8 mouse cellular contexts compared by ENCODE assay signal in genomic region chr1:171036550-171037324, GRCm38 (mm10). TPM values are rescaled to one million over a fixed set of nuclear protein-coding genes. Genes with fewer than 3 reads are reported as not detected.
DNase-seq lines count a peak whose midpoint lies in the region; ATAC-seq and TF ChIP-seq lines count a peak whose summit lies in the region.

No protein-coding gene starts in this region.

- WGBS in hindbrain, embryonic 13.5 days: 3% methylated on average over 22 of the region's 22 CpGs
- 2% methylated on average over 22 of the region's 22 CpGs for whole genome bisulfite sequencing in lung, postnatal 0 days

- H3K4me3 ChIP-seq in hindbrain, embryonic 13.5 days: peak overlapping the region; percentile 40
- peak overlapping the region; percentile 21; the same call in 1 of the 2 replicates for H3K4me3 ChIP-seq in lung, postnatal 0 days (ENCODE audit: low read depth, low read length)

- ATAC-seq in hindbrain, embryonic 13.5 days (ENCODE audit: low FRiP score): peak; percentile 41; the same call in 1 of the 2 replicates
- peak; percentile 36; the same call in 1 of the 2 replicates for ATAC-seq in lung, postnatal 0 days

- DNase-seq in NIH3T3 (ENCODE audit: low read depth): peak; percentile 89
- DNase-seq in cerebellum, adult 9-11 months: peak; percentile 80
- peak; percentile 23 to 73 for DNase-seq in frontal cortex, postnatal 14 days (ENCODE audit: low spot score in 2 of 2)
- peak; percentile 63 to 82 for DNase-seq in layer of hippocampus, postnatal 10 days (ENCODE audit: low spot score in 2 of 2)
- DNase-seq in lung, postnatal 0 days (ENCODE audit: low spot score): peak; percentile 71
- DNase-seq in retina, postnatal 1 day: peak; percentile 85
- DNase-seq in urinary bladder, adult 2 months (ENCODE audit: low spot score): peak; percentile 52

- peaks cover 21% of the 10 kb centered on the region for H3K4me1 ChIP-seq in hindbrain, embryonic 13.5 days (replicated peaks)
- 0 out of 2 replicates have a peak, but pooled peaks cover 2% of the 10 kb centered on the region for H3K4me1 ChIP-seq in lung, postnatal 0 days (ENCODE audit: insufficient read depth, low read depth, low read length)

- H3K27me3 ChIP-seq in hindbrain, embryonic 13.5 days: peaks cover 19% of the 10 kb centered on the region
- no peaks in the 10 kb centered on the region for H3K27me3 ChIP-seq in lung, postnatal 0 days (replicated peaks; ENCODE audit: insufficient read depth, low read length)

- no peak for TF ChIP-seq EP300 in lung, postnatal 0 days (IDR thresholded peaks at IDR 0.05)

- TF ChIP-seq CTCF in lung, postnatal 0 days (IDR thresholded peaks at IDR 0.05): 0 out of 2 replicates have a peak, but pooled peaks have one; percentile 4

- no peaks in the 10 kb centered on the region for H3K9me3 ChIP-seq in hindbrain, embryonic 13.5 days
- no peaks in the 10 kb centered on the region for H3K9me3 ChIP-seq in lung, postnatal 0 days (ENCODE audit: low read length)

- H3K4me2 ChIP-seq in hindbrain, embryonic 13.5 days: peak overlapping the region; percentile 58
- H3K4me2 ChIP-seq in lung, postnatal 0 days (replicated peaks; ENCODE audit: low read depth, low read length): peak overlapping the region; percentile 42

- no peaks in the 10 kb centered on the region for H3K36me3 ChIP-seq in hindbrain, embryonic 13.5 days
- no peaks in the 10 kb centered on the region for H3K36me3 ChIP-seq in lung, postnatal 0 days (ENCODE audit: insufficient read depth, low read length)

- 0 out of 2 replicates have a peak overlapping the region, but pooled peaks have one; percentile 39 for H3K9ac ChIP-seq in hindbrain, embryonic 13.5 days
- H3K9ac ChIP-seq in lung, postnatal 0 days (replicated peaks; ENCODE audit: low read depth): no peak overlapping the region

- H3K27ac ChIP-seq in hindbrain, embryonic 13.5 days: no peak overlapping the region
- H3K27ac ChIP-seq in lung, postnatal 0 days (ENCODE audit: low read length): no peak overlapping the region

RNA-seq across cellular contexts. Expression of gene Fcgr4, which starts 18.0 kb away (rescaled TPM):
- 0.31 TPM in 2 replicates for polyA plus RNA-seq in hindbrain, embryonic 13.5 days (2015; fragmentation: Nextera tagmentation; extraction: Ambion mirVana)
- total RNA-seq in layer of hippocampus, postnatal 10 days (2021): not detected
- 3.3 and 4.0 TPM in 2 replicates for polyA plus RNA-seq in lung, postnatal 0 days (2015; fragmentation: Nextera tagmentation; extraction: Ambion mirVana)
- 2.7 and 5.9 TPM in 2 replicates for polyA plus RNA-seq in urinary bladder, adult 2 months (2012; rRNA removed)

RNA-seq across cellular contexts. Expression of gene Fcgr3, which starts 28.0 kb away (rescaled TPM):
- 8.1 and 10.0 TPM in 2 replicates for polyA plus RNA-seq in hindbrain, embryonic 13.5 days (2015; fragmentation: Nextera tagmentation; extraction: Ambion mirVana)
- 10 to 100 TPM; 10.5 to 12.7 TPM for total RNA-seq in layer of hippocampus, postnatal 10 days (2021)
- polyA plus RNA-seq in lung, postnatal 0 days (2015; fragmentation: Nextera tagmentation; extraction: Ambion mirVana): 29.3 and 37.4 TPM in 2 replicates
- 30.3 and 31.5 TPM in 2 replicates for polyA plus RNA-seq in urinary bladder, adult 2 months (2012; rRNA removed)
